Mouse (Mus musculus) spleen, adult 2 months (tissue): ENCODE results near the gene Sod2.
"Not testable (repeated sequence)": the region's sequence is repeated elsewhere in the genome, so short reads cannot be mapped to it uniquely, and the experiment has no call there.

Experiments
- CTCF ChIP-seq: fragments of 200-500 bp; IDR thresholded peaks from 2 replicates; pipeline ENCODE4 v1.5.1; 2011; ENCODE audit warnings: mild to moderate bottlenecking, inconsistent platforms; ENCODE audit not compliant: insufficient read depth, insufficient read length, insufficient replicate concordance; ENCODE audit errors: extremely low read depth
- POLR2A ChIP-seq: fragments of 200-500 bp; IDR thresholded peaks from 2 replicates; pipeline ENCODE4 v1.6.1; 2011; ENCODE audit warnings: low read depth, low read length, inconsistent platforms

DNA sequence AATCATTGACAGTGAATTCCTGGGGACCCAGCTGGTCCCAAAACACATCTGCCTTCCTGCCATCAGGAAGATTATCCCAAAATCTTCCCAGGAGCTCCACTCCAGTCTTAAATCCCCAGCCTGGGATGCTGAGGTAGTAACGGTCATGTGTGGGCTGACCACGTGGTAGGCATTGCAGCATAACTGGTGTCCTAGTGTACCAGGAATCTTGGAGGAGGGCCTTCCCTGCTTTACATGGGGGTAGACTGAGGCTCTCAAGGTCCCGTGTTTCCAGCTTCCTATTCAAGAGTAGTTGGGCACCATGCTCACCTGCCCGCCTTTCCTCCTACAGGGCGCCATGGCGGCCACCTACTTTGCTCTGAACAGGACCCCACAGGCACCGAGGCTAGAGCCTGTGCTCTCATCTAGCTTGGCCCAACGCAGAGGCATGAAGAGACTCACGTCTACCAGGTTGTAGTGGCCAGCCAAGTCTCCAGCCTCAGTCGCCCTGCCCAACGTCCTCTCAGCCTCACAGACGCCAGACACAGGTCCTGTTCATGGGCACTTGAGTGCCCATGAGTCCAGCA is 30.1 kb downstream of the Sod2 start:
- TF ChIP-seq CTCF, POLR2A: not testable (repeated sequence)
